ENCODE assay signal across 9 mouse cellular contexts in genomic region chr2:158379354-158380078, GRCm38 (mm10). TPM values are rescaled to one million over a fixed set of nuclear protein-coding genes. Genes with fewer than 3 reads are reported as not detected.
DNase-seq lines count a peak whose midpoint lies in the region; TF ChIP-seq lines count a peak whose summit lies in the region.
"Had no signal": no experiment of that assay in that cellular context is flagged by ENCODE, and none has a peak within 500 bp of the region (broad histone marks: within the 10 kb centered on the region; RNA-seq: fewer than 3 reads in every experiment).

No protein-coding gene starts in this region.

- no peak overlapping the region for H3K4me3 ChIP-seq in hindbrain, embryonic 10.5 days
- H3K4me3 ChIP-seq in layer of hippocampus, adult 2 months, result peak overlapping the region; percentile 8; the same call in 1 of the 2 replicates
- H3K4me3 ChIP-seq: liver, embryonic 15.5 days had no signal

- H3K9me3 ChIP-seq in hindbrain, embryonic 10.5 days, result no peaks in the 10 kb centered on the region
- H3K9me3 ChIP-seq: liver, embryonic 15.5 days had no signal

- H3K4me1 ChIP-seq in hindbrain, embryonic 10.5 days (replicated peaks), result peaks cover 22% of the 10 kb centered on the region

- TF ChIP-seq CTCF in layer of hippocampus, adult 2 months (conservative IDR thresholded peaks at IDR 0.05), result peak; percentile 98

- no peak overlapping the region for H3K27ac ChIP-seq in hindbrain, embryonic 10.5 days
- no peak overlapping the region; the same call in 1 of the 2 replicates for H3K27ac ChIP-seq in layer of hippocampus, adult 2 months
- H3K27ac ChIP-seq: liver, embryonic 15.5 days had no signal

- WGBS in hindbrain, embryonic 10.5 days, result 48% methylated on average over 13 of the region's 13 CpGs

- no peaks in the 10 kb centered on the region for H3K36me3 ChIP-seq in hindbrain, embryonic 10.5 days
- H3K36me3 ChIP-seq: liver, embryonic 15.5 days had no signal

- H3K27me3 ChIP-seq in hindbrain, embryonic 10.5 days (ENCODE audit: insufficient read depth, poor library complexity, severe bottlenecking), result peaks cover 24% of the 10 kb centered on the region

- DNase-seq in adrenal gland, adult 2 months, result peak; percentile 54
- DNase-seq in adrenal gland, adult 18-20 months (ENCODE audit: low spot score in 2 of 2), result no peak
- peak; percentile 25 for DNase-seq in Muller cell, postnatal 12 days (ENCODE audit: inconsistent ontology term)
- DNase-seq in embryo, embryonic 10.5 days (ENCODE audit: low spot score), result peak; percentile 97
- DNase-seq in hindbrain, embryonic 10.5 days (ENCODE audit: low spot score), result peak; percentile 65
- DNase-seq in layer of hippocampus, adult 2 months (ENCODE audit: low spot score in 2 of 2), result peak; percentile 61 to 68
- DNase-seq in lung, postnatal 14 days, result peak; percentile 69
- DNase-seq in right cerebral cortex, adult 18-20 months, result peak; percentile 68

RNA-seq across cellular contexts. Expression of gene Snhg11, which starts 4.1 kb away (rescaled TPM):
- 1 to 10 TPM; 8.8 to 9.8 TPM for total RNA-seq in adrenal gland, adult 2 months (2021)
- polyA plus RNA-seq in adrenal gland, adult 2 months (2012; rRNA removed), result 8.7 and 11.2 TPM in 2 replicates
- 10 to 100 TPM; 14.2 to 19.7 TPM for total RNA-seq in adrenal gland, adult 18-20 months (2021)
- polyA plus RNA-seq in hindbrain, embryonic 10.5 days (2016; fragmentation: Nextera tagmentation; extraction: Ambion mirVana), result 41.0 and 88.9 TPM in 2 replicates
- 100 to 1,000 TPM; 566 to 626 TPM for total RNA-seq in layer of hippocampus, adult 2 months (2021)

RNA-seq across cellular contexts. Expression of gene Ralgapb, which starts 30.1 kb away (rescaled TPM):
- 10 to 100 TPM; 68.4 to 70.7 TPM for total RNA-seq in adrenal gland, adult 2 months (2021)
- 19.5 and 21.4 TPM in 2 replicates for polyA plus RNA-seq in adrenal gland, adult 2 months (2012; rRNA removed)
- 10 to 100 TPM; 55.3 to 71.6 TPM for total RNA-seq in adrenal gland, adult 18-20 months (2021)
- polyA plus RNA-seq in hindbrain, embryonic 10.5 days (2016; fragmentation: Nextera tagmentation; extraction: Ambion mirVana), result 12.8 and 12.9 TPM in 2 replicates
- total RNA-seq in layer of hippocampus, adult 2 months (2021), result 10 to 100 TPM; 95.2 to 95.8 TPM

Comparison
In these comparisons a context has a peak if more than half of its experiments do, and no peak if none do; other contexts are left out.
1. DNase-seq: peak in adrenal gland, adult 2 months (single experiment), Muller cell, postnatal 12 days (single experiment), embryo, embryonic 10.5 days (single experiment), hindbrain, embryonic 10.5 days (single experiment), layer of hippocampus, adult 2 months (2 of 2), lung, postnatal 14 days (single experiment) and right cerebral cortex, adult 18-20 months (single experiment); none in adrenal gland, adult 18-20 months (0 of 2).
2. RNA of gene Snhg11, which starts 4.1 kb away (total RNA-seq): 566 to 626 TPM in layer of hippocampus, adult 2 months; 14.2 to 19.7 TPM in adrenal gland, adult 18-20 months and 8.8 to 9.8 TPM in adrenal gland, adult 2 months; every median in the first group is over 10 times any median in the second.